Mouse (Mus musculus): Measurements from ENCODE around the gene Hs2st1.
A peak's percentile ranks its signal among the peaks of the same experiment; 100 is the strongest.

Gene Hs2st1

DNA sequence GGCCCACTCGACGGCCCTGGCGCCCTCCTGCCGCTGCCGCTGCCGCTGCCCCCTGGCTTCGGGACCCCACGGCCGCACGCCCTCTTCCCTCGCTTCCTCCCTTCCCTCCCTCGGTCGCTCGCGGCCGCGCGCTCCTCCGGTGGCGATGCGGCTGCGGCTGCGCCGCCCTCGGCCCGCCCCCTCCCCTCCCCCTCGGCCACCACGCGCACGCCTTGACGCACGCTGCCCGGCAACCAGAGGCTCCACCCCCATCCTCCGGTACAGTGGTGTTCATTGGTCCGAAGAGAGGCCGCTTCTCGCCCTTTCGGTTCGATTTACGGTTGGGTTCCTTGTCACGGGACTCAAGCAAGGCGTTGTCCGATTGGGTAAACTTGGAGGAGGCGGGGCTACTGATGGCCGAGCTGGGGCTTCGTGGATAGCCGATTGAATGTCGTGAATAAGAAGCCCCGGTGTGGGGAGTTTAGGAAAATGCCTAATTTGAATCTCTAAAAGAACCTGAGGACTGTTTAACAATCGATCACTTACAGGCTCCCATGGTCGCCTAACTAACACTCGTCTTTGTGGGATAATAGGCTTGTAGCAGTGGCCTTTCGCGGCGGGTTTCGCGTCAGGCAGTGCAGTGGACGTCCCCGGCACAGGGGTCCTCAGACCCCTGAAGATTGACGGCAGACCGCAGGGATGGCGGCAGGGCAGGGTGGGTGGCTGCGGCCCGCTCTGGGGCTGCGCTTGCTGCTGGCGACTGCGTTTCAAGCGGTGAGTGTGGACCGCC, at the start of gene Hs2st1, which contains the start of gene Selenof:
Hs2st1 (minus strand) TSS at position 135 of the 769 bp plus-strand sequence.
Selenof (plus strand) TSS at position 258 of the 769 bp plus-strand sequence.
- peak; percentile 99 for DNase-seq

DNA sequence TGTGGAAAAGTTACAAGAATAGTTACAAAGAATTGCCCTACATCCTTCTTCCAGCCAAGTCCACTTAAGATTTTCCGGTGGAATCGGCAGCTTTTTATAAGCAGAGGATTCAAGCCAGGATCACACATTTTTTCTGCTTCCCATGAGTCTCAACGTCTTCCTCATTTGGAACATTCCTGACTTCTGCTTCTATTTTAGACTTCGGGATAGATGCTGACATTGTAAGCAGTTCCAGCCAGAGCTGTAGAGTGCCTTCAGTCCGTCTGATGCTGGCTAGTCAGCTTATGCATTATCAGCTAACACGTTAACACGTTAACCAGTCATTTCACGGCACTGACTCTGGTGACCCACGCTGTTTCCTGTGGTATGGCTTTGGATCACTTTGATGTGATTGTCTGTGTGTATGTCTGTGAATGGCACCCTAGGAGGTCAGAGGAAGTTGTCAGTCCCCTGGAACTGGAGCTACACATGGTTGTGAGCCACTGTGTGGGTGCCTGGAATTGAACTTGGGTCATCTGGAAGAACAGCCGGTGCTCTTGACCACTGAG, 47.7 kb upstream of the Hs2st1 start:
- no peak for DNase-seq

- peak; percentile 86 for DNase-seq
Observed at GRCm38 (mm10) chr3:144616654-144617425, 46.9 kb upstream of the Hs2st1 start.

GRCm38 (mm10) chr3:144615459-144615858, 45.5 kb upstream of the Hs2st1 start:
- no peak for DNase-seq

DNA sequence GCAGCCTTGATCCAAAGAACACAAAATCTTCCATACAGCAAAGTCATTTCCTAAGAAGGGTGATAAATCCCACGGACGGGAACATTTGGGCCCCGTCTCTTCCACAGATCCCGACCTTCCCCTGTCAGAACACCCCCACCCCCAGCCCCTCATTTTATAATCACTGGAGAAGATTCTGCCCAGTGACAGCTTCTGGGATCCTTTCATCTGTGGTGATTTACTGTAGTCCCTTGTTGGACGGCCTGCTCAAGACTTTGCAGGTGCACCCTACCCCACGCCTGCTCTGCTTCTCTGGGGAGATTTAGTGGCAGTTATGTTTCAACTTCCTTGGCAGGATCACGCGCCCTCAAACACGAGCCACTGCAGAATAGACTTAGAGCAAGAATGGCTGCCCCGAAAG, 44.7 kb upstream of the Hs2st1 start:
- DNase-seq: no peak

GRCm38 (mm10) chr3:144614277-144614676, 44.3 kb upstream of the Hs2st1 start:
- no peak for DNase-seq

DNA sequence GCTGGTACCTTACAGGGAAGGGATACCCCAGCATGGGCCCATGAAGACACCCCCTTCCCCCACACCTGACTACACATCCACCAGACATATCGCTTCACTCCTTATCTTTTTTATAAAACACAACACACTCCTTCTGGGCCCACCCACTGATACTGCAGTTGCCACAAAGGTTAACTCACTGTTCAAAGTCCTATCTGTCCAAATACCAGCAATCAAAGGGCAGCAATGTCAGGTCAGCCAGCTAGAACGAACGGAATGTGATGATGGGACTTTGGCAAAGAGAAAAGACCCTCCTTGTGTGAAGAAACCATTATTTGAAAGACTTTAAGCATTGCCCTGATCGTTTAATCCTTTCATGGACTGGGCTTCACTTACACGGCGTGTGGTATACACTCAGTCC, 42.4 kb upstream of the Hs2st1 start:
- peak; percentile 36 for DNase-seq

GRCm38 (mm10) chr3:144611626-144612271, 41.8 kb upstream of the Hs2st1 start:
- no peak for DNase-seq

- DNase-seq: no peak
Observed at GRCm38 (mm10) chr3:144610759-144611158, 40.8 kb upstream of the Hs2st1 start.

DNA sequence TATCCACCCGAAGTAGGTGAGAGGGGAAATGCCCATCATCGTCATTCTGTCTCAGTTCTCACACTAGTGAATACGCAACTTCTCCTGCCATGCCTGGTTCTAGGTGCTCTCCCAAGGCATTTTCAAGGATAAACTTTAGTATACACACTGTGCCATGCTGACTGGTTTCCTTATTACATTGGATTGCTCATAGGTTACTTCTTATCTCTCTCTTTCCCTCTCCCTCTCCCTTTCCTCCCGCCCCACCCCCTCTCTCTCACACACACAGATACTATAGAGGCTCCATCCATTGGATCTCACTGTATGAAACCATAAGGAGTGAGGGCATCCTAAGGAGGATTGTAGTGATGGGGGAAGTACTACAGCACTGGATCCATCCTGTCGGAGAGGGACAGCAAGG, 38.1 kb upstream of the Hs2st1 start:
- no peak for DNase-seq

- DNase-seq: peak; percentile 69
Observed at GRCm38 (mm10) chr3:144606449-144606848, 36.5 kb upstream of the Hs2st1 start.

GRCm38 (mm10) chr3:144605811-144606210, 35.8 kb upstream of the Hs2st1 start:
- peak; percentile 32 for DNase-seq

- DNase-seq: no peak
Observed at GRCm38 (mm10) chr3:144604205-144604604, 34.2 kb upstream of the Hs2st1 start.

GRCm38 (mm10) chr3:144603558-144603957, 33.6 kb upstream of the Hs2st1 start:
- no peak for DNase-seq

DNA sequence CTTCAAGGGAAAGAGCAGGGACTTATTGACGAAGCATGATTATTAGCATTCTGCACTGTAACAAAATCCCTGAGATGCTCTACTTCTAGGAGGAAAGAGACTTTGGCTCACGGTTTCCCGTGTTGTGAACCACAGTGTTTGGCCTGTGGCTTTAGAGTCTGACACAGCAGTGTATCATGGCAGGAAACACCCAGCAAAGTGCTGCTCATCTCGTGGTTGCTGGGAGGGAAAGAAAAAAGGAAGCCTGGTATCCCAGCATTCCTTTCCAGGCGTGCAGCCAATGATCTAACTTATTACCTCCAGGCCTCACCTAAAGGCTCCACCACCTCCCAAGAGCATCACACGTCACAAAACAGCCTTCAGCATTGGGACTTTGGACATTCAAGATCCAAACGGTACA, 32.8 kb upstream of the Hs2st1 start:
- DNase-seq: no peak

DNA sequence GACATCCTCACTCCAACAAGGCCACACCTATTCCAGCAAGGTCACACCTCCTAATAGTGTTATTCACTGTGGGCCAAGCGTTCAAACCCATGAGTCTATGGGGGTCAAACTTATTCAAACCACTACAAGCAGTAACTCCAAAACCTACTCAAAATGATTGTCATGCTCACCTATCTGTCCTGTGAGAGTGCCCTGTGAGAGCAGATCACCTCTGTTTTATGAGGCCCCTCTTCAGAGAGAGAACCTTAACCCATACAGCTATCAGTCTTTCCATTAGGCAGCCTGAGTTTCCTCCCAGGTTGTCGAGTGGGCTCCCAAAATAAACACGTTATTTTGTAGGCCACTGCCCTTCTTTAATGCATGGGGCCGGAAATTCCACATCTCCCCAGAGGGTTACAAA, 32.4 kb upstream of the Hs2st1 start:
- DNase-seq: no peak

DNA sequence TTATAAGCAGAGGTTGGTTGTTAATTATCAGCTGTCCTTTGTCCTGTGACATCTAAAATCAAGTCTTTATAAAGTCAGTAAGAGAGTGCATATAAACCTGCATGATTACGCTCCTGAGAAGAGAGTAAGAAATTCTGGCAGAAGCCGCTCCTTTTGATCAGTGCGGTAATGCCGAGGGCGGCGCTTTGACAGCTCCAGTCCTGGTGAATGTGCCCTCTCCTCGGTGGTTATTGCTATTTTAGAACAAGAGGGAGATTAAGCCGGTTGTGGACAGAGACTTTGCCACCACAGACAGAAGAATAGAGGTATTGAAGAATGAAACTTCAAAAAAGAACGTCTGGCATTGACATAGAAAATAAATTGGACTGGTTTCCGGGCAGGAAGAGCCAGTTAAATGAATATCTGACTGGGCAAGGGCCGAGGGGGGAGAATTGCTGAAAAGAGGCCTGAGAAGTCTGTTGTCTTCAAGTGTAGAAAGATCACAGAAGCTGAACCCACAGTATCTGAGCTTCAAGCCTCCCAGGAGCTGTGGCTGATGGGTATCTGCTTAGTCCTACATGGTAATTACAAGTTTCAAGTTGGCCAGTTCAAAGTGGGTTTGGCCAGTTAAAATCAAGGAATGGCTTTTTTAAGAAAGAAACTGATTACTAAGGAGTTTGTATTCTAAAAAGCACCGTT, 27.9 kb upstream of the Hs2st1 start:
- DNase-seq: no peak

GRCm38 (mm10) chr3:144597121-144597520, 27.1 kb upstream of the Hs2st1 start:
- no peak for DNase-seq

- no peak for DNase-seq
Observed at GRCm38 (mm10) chr3:144592992-144593785, 23.2 kb upstream of the Hs2st1 start.

GRCm38 (mm10) chr3:144589189-144589890, 19.4 kb upstream of the Hs2st1 start:
- DNase-seq: no peak

DNA sequence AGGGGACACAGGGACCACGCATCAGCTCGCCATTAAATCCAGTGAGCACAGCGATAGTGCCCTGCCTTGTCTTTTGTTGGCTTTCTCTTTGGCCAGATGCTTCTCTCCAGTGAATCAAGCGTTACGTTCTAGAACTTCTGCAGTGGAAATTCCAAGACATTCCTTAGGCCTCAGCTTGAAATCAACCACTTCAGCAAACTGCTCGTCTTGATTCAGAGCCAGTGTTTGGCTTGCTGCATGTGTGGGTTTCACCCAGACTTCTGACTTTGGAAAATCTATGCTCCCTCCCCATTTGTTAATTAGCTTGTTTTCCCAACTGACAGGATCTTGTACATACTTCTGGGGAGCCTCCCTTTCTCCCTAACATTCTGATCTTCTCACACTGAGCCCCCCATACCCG, 16.8 kb upstream of the Hs2st1 start:
- no peak for DNase-seq
